Mouse (Mus musculus): ENCODE measurements around the gene Insl3.
A peak's percentile ranks its signal among the peaks of the same experiment; 100 is the strongest.
"Not testable (repeated sequence)": the region's sequence is repeated elsewhere in the genome, so short reads cannot be mapped to it uniquely, and the experiment has no call there.

The Insl3 gene

DNA sequence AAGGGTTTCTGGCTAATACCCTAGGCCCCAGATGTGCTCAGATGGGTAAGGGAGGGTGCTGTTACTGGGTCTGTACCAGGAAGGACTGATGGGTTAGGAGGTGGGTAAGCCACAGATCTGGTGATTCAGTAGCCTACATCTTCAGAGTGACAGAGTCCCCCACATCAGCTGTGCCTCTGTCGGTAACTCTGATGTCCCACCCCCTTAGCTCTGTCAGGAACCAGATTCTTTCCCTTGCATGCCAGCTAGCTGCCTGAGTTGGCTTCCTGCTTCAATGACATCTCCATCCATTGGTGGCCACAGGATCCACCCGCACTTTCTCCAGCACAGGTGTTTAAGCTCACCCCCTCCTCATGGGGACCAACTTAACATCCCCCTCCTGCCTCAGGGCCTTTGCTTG is 22.6 kb downstream of the Insl3 start:
- no peak for DNase-seq

DNA sequence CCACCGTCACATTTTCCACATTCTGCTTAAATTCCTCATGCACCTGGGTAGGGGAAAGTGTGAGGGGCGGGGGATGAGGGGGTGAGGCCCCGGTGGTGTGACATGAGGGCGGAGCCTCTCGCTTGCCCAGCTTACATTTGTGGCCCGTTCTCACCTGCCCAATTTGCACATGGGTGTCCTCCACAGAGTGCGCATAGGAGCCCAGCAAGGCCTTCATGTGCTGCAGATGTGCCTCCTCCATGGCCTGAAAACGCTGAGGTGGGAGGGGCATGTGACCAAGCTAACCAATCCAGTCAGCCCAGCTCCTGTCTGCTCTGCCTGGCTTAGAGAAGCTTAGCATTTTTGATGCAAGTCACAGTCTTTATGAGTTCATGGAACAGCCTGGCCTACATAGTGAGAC is 26.5 kb downstream of the Insl3 start:
- DNase-seq, result no peak

DNA sequence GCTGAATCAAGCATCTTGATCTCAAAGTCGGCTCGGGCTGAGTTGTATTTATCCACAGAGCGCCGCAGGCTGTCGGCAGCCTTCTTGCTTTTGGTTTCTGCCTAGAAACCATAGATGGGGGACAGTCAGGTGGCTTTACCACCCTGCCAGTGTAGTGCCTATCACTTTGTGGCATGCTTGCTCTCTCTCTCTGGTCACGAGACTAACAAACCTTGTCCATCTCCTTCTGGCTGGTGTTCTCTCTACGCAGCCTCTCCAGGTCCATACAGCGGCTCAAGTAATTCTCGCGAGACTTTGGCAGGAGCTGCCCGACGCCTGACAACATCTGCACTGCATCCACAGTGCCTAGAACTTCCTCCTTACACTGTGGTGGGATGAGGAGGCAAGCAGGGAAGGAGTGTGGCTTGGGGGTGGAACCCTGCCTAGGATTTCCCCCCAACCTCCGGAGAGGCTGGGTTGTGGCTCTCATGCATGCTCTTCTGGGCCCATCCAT is 27.6 kb downstream of the Insl3 start:
- DNase-seq, result no peak

DNA sequence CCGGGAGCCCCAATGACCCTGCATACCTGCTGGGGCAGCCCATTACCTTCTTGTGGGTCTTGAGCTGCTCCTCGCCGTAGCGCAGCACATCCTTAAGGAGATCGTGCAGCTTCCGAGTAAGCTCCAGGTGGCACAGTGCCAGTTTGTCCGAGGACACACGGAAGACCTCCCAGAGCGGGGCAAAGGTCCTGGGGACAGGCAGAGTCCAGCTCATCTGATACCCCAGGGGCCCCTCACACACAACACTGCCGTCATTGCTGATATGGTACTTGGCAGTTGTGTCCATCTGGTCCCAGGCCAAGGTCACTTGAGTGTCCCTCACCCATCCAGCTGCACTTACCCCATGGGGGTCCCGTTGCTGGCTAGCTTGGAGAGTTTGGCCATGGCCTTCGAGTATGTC is 28.1 kb downstream of the Insl3 start:
- no peak for DNase-seq

DNA sequence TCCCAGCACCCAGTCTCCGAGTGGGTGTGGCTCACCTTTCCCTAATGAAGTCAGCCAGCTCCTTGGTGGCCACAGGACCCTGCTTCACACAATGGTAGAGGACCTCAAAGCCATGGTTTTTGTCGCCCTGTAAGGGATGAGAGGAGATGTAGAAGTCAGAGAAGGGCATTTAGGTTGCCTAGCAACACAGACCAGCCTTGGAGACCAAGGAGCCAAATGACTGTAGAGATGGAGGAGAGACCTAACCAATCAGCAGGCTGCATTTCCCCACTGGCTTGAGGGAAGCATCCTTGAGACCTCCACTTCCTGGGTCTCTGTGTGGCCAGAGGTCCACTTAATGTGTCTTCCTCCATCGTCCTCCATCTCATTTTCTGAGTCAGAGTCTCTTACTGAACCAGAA is 29.2 kb downstream of the Insl3 start:
- DNase-seq, result no peak

DNA sequence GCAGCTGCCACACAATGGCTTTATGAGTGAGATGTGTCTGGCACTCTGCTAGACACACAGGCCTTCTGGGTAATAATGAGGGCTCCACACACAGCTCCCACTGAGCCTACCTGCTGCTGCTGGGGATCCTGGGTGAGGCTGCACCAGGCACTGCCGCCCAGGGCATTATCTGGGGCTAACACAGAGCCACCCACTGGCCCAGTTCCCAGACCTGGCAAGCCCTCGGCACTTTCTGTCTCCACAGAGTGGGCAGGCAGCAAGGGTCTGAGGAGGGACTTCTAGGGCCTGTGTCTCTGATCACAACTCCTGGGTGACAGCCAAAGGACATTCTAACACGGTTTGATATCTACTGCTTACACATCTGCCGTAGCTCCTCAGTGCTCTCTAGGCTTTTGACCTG is 30.2 kb downstream of the Insl3 start:
- no peak for DNase-seq

DNA sequence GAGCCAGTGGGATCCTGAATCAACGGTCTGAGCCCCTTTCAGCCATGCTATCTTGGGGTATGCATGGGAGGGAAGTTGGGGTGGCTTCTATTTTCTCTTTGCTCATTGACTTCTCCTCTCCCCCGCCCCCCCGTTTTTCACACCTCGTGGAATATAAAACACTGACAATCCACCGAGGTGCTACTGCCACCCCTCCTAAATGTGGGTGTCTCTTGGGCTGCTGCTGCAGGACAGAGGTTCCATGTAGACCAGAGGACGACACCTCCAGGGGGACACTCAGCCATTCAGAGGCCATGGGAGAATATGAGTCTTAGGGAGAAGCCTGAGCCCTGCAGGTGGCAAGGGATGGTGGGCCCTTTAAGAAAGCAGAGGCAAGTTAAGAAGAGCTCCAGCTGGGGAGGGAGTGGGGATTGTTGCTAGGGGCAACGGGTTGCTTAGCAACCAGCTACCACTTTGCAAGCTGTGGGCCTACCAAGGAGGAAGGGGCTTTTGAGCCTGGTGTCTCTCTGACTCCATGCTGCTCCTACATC is 31.0 kb downstream of the Insl3 start:
- DNase-seq, result no peak

DNA sequence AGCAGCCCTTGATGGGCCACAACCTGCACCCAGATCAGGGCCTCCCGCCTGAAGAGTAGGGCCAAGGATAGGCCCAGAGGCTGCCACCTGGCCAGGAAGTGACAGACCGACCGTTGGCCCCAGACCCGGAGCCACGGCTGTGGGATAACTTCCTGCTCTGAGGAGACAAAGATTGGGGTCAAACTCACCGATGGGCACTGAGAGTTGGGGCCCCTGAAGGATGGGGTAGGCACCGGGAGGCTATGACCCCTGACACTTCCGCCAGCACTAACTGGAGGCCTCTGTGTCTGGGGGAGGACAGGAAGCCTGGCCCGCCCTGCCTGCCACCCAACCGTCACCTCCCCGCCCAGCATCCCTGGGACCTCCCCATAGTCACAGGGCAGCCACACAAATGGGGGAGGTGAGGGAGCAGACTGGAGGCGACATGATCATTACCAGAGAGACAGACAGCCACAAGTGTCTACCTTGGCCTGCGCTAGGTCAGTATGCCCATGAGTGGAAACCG is 34.1 kb downstream of the Insl3 start:
- no peak for DNase-seq

DNA sequence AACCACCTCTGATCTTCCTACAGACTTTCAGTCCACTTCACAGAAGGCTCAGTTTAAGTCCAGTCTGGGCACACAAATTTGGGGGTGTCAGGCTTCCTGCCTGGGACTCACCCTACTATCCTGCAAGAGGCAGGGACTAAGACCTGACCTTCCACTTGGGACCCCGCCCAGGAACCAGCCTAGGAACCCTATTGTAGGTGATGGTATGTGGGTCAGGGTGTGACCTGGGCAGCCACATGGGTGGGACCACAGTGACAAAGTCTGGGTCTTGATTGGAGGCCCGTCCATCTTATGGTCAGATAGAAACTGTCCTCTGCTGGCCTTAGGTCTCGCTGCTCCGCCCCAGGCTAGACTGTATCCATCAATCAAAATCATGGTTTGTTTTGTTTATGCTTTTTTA is 35.4 kb downstream of the Insl3 start:
- no peak for DNase-seq

DNA sequence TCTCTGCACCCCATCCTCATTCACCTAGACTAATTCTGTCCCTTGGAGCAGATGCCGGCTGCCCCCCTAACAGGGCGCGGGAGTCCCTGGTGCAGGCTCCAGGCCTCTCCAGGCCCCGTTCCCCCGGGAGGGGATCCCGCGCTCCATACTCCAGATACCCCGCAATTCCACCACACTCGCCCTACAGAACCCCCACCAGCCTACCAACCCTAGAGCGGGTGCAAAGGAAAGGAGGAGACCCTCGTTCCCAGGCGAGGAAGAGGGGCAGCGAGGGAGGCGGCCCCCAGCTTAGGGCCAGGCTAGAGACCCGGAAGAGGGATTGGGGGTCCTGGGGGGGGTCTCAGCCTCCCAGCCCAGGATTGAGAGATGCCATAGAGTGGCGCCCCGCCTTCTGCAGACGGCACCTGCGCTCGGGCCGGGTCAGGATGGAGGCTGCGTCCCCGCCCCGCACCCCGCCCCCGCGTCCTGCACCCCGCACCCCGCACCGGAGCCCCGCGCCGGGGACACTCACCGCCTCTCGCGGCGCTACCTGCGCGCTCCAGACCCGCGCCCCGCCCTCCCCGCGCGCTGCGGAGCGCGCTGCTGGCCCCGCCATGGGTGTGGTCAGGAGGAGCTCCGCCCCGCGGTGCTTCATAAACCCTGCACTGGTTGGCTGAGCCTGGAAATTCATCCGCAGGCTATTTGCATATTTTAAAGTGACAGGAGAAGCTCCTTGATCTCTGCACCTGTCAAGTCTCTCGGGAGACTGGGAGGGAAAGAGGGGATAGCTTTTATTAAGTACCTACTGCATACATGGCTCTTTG is 36.3 kb downstream of the Insl3 start, which contains the start of gene Fcho1:
TSS of gene Fcho1 (minus strand) at position 595 of the 803 bp plus-strand sequence.
- peak; percentile 75 for DNase-seq

DNA sequence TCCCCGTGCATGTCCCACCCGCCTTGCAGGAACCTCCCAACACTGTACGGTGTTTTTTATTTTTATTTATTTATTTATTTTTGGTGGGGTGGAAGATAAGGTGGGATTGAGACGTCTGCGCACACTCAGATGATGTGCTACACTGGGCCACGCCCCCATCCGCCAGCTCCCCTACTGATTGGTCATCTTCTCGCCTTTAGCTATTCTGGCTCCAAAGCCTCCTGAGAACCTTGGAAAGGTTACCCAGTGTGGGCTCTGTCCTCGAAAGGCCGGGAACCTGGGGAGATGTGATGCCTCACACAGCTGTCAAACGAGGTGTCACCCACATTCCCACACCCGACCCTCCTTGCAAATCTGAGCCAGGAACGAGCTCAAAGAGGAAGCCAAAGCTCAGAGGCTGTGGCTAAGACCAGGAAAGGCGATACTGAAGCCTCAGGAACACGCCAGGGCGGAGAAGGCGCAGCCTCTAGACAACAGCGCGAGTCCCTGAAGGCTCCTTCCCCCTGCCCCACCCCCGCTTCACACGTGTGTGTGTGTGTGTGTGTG is 39.3 kb downstream of the Insl3 start:
- no peak for DNase-seq

DNA sequence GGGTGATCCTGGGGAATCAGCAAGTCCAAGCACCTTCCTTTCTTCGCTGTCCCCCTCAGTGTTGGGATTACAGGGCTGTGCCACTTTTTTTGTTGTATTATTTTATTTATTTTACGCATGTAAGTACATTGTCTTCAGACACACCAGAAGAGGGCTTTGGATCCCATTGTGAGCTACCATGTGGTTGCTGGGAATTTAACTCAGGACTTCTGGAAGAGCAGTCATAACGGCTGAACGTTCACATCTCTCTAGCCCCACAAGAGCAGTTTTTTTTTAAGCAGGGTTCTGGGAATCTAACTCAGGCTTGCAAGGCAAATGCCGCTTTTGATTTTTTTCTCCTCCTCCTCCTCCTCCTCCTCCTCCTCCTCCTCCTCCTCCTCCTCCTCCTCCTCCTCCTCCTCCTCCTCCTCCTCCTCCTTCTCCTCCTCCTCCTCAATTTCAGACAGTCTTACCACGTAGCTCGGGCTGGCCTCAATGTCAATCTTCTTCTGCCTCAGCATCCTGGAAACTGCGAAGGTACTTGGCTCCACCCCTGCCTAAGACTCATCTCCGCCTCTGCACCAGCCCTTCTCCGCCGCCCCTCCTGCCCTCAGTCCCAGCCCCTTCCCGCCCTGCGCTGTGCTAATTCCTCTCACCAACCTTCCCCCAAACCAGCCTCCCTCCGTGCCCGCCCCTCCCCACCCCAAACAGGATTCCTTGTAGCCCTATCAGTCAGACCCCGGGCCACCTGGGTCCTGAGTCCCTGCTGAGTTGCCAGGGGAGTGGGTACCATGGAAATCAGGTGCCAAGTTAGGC is 40.0 kb downstream of the Insl3 start:
- no peak for DNase-seq

DNA sequence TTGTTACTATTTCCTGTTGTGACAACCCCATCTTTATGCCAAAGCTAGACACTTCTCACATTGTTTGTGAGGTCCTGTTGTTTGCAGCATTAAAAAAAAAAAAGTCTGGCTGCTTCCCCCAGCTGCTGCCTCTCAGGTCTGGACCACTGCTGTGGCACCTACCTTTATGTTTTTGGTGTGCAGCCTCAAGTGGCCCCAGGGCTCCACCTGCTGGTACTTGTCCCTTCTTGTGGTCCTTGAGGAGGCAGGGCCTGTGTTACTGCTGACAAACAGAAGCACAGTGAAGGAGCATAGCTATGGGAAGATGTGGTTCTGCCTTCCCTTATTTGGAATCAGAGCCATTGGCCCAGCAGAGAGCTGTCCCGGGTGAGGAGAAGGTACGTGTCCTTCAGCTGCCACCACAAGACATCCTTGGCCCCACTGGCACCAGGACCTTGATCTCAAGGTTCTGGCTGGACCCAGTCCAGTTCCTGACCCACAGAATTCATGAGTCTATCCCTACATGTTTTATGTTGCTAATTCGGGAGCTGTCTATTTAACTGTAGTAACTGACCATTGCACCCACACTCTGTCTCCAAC is 42.7 kb downstream of the Insl3 start:
- peak; percentile 35 for DNase-seq

DNA sequence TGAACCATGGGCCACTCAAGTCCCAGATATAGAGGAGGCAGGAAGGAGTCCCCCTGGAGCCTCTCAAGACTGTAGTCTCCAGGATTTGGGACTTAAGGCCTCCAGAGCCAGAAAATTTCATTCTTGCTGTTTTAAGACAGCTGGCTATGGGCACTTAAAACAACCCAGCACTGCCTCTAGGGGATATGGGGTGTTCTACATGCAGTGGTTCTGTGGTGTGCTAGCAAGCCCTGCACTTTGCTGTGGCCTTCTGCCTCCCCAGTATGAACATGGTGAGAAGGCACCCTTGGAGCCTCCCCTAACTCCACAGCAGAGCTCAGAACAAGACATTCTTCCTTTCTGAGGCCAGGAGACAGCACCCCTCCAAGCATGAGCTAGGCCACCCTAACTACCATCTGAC is 49.3 kb downstream of the Insl3 start:
- DNase-seq, result not testable (repeated sequence)
